ENCODE assay signal across 8 mouse cellular contexts in genomic region chr2:126708361-126708760, GRCm38 (mm10). TPM values are rescaled to one million over a fixed set of nuclear protein-coding genes. Genes with fewer than 3 reads are reported as not detected.
DNase-seq lines count a peak whose midpoint lies in the region; ATAC-seq and TF ChIP-seq lines count a peak whose summit lies in the region.

No protein-coding gene starts in this region.

- H3K9ac ChIP-seq in CH12.LX (ENCODE audit: insufficient read depth, low read depth): peak overlapping the region; percentile 69
- peak overlapping the region; percentile 85; the same call in 1 of the 2 replicates for H3K9ac ChIP-seq in heart, postnatal 0 days (replicated peaks; ENCODE audit: low read depth, low read length)

- no peaks in the 10 kb centered on the region for H3K9me3 ChIP-seq in heart, embryonic 10.5 days
- H3K9me3 ChIP-seq in CH12.LX (replicated peaks; ENCODE audit: low read length): no peaks in the 10 kb centered on the region
- no peaks in the 10 kb centered on the region for H3K9me3 ChIP-seq in heart, postnatal 0 days (replicated peaks; ENCODE audit: control insufficient read depth, low read length)

- no peak overlapping the region for H3K27ac ChIP-seq in heart, embryonic 10.5 days
- H3K27ac ChIP-seq in CH12.LX (ENCODE audit: insufficient read depth, low read depth) (no peak overlapping the region), macrophage (0 out of 2 replicates have a peak overlapping the region, but pooled peaks have one; percentile 63)
- no peak overlapping the region for H3K27ac ChIP-seq in heart, postnatal 0 days (ENCODE audit: low read depth)

- no peak for TF ChIP-seq RAD21 in CH12.LX (IDR thresholded peaks at IDR 0.05; ENCODE audit: low read depth, low read length)

- 84% methylated on average over 4 of the region's 4 CpGs for WGBS in heart, embryonic 10.5 days
- 67% methylated on average over 4 of the region's 4 CpGs for WGBS in heart, postnatal 0 days
- 0% methylated on average over 2 of the region's 4 CpGs for WGBS in macrophage (ENCODE audit: missing documents)

- no peak for DNase-seq in heart, embryonic 10.5 days (ENCODE audit: low spot score)
- no peak for DNase-seq in heart, adult 9 months (ENCODE audit: low spot score in 2 of 2)
- DNase-seq in CH12.LX (ENCODE audit: extremely low read depth) (no peak), MN1 (ENCODE audit: low spot score) (no peak)
- no peak for DNase-seq in heart, postnatal 0 days (ENCODE audit: low spot score)
- no peak for DNase-seq in spleen, postnatal 4 days (ENCODE audit: low spot score in 2 of 2)
- no peak for DNase-seq in adrenal gland, postnatal 4 days (ENCODE audit: low spot score in 2 of 2)

- ATAC-seq in heart, postnatal 0 days (ENCODE audit: insufficient read depth, low read depth): no peak

- H3K79me2 ChIP-seq in CH12.LX (replicated peaks; ENCODE audit: control insufficient read depth, extremely low read depth, insufficient read depth, poor library complexity, severe bottlenecking) (peaks cover 25% of the 10 kb centered on the region), macrophage (ENCODE audit: inconsistent target) (peaks cover 59% of the 10 kb centered on the region)

- peak overlapping the region; percentile 93; the same call in 1 of the 2 replicates for H3K4me3 ChIP-seq in heart, embryonic 10.5 days
- H3K4me3 ChIP-seq in CH12.LX (replicated peaks in 1 of 3; ENCODE audit: low read depth in 2 of 3, low read length in 2 of 3, poor library complexity in 1 of 3) (peak overlapping the region in 2 of 3 experiments; percentile 82 to 99), macrophage (ENCODE audit: inconsistent target) (peak overlapping the region; percentile 65)
- peak overlapping the region; percentile 86; the same call in 1 of the 2 replicates for H3K4me3 ChIP-seq in heart, postnatal 0 days (ENCODE audit: low read depth, low read length)

- no peak for TF ChIP-seq CTCF in CH12.LX (conservative IDR thresholded peaks at IDR 0.05 in 1 of 2, IDR thresholded peaks at IDR 0.05 in 1 of 2; ENCODE audit: low read depth in 2 of 2, low read length in 2 of 2)
- TF ChIP-seq CTCF in heart, postnatal 0 days (IDR thresholded peaks at IDR 0.05; ENCODE audit: low read depth): no peak

- in situ Hi-C loops in CH12.LX (cut with MboI; ENCODE audit: low pct_ligation_motif_present, low pct_unique_long_range_greater_than_20kb, low sequenced_read_pairs): no loop called here

- H3K4me1 ChIP-seq in heart, embryonic 10.5 days: peaks cover 8% of the 10 kb centered on the region
- peaks cover 2 to 21% of the 10 kb centered on the region in 2 experiments; a peak in 2 of 4 replicates for H3K4me1 ChIP-seq in CH12.LX (ENCODE audit: control insufficient read depth in 1 of 2, insufficient read depth in 2 of 2)
- H3K4me1 ChIP-seq in heart, postnatal 0 days (ENCODE audit: control insufficient read depth, insufficient read depth): peaks cover 12% of the 10 kb centered on the region

- TF ChIP-seq EP300 in CH12.LX (IDR thresholded peaks at IDR 0.05; ENCODE audit: low read length): no peak
- no peak for TF ChIP-seq EP300 in heart, postnatal 0 days (IDR thresholded peaks at IDR 0.05; ENCODE audit: low read depth)

- no peak for TF ChIP-seq POLR2A in CH12.LX (IDR thresholded peaks at IDR 0.05; ENCODE audit: low read depth, low read length)

- dilution Hi-C loops in CH12.LX (cut with MboI; ENCODE audit: extremely low pct_ligation_motif_present, extremely low pct_unique_long_range_greater_than_20kb, low sequenced_read_pairs): no loop called here

- H3K4me2 ChIP-seq in CH12.LX (ENCODE audit: insufficient read depth, low read depth, poor library complexity, severe bottlenecking): peak overlapping the region; percentile 100
- peak overlapping the region; percentile 89 for H3K4me2 ChIP-seq in heart, postnatal 0 days (ENCODE audit: low read depth, low read length)

- H3K36me3 ChIP-seq in heart, embryonic 10.5 days: 0 out of 2 replicates have a peak, but pooled peaks cover 7% of the 10 kb centered on the region
- H3K36me3 ChIP-seq in CH12.LX (replicated peaks in 1 of 2; ENCODE audit: control insufficient read depth in 1 of 2, insufficient read depth in 1 of 2, low read length in 1 of 2) (peaks cover 3 to 20% of the 10 kb centered on the region in 2 experiments), macrophage (ENCODE audit: inconsistent target) (no peaks in the 10 kb centered on the region)
- H3K36me3 ChIP-seq in heart, postnatal 0 days (replicated peaks; ENCODE audit: control insufficient read depth, insufficient read depth, low read length): no peaks in the 10 kb centered on the region

- H3K27me3 ChIP-seq in heart, embryonic 10.5 days (ENCODE audit: insufficient read depth, poor library complexity, severe bottlenecking): no peaks in the 10 kb centered on the region
- H3K27me3 ChIP-seq in CH12.LX (replicated peaks): no peaks in the 10 kb centered on the region
- 0 out of 2 replicates have a peak, but pooled peaks cover 10% of the 10 kb centered on the region for H3K27me3 ChIP-seq in heart, postnatal 0 days (ENCODE audit: control insufficient read depth, insufficient read depth, low read length)

TF ChIP-seq in CH12.LX, 34 proteins besides CTCF, POLR2A, EP300 and RAD21:
- TF ChIP-seq GABPA (IDR thresholded peaks at IDR 0.05; ENCODE audit: insufficient replicate concordance, low read depth, low read length): no peak
- no peak for TF ChIP-seq ZMIZ1 (IDR thresholded peaks at IDR 0.05; ENCODE audit: low read depth, low read length)
- TF ChIP-seq HCFC1 (IDR thresholded peaks at IDR 0.05; ENCODE audit: low read depth, low read length): no peak
- TF ChIP-seq JUND (conservative IDR thresholded peaks at IDR 0.05; ENCODE audit: low read depth, low read length): no peak

RNA-seq across cellular contexts. Expression of gene Usp8, which starts 1.2 kb away (rescaled TPM):
- polyA plus RNA-seq in heart, embryonic 10.5 days (2016; fragmentation: Nextera tagmentation; extraction: Ambion mirVana): 40.3 and 42.4 TPM in 2 replicates
- total RNA-seq in CH12.LX (2012; rRNA removed): 24.2 TPM in 2 replicates
- 23.5 and 24.1 TPM in 2 replicates for total RNA-seq in CH12.LX (2014; rRNA removed)
- 41.5 and 43.0 TPM in 2 replicates for polyA plus RNA-seq in CH12.LX (2012; ENCODE audit: insufficient read length, low read depth)
- 9.0 and 12.3 TPM in 2 replicates for total RNA-seq in heart, postnatal 0 days (2014; rRNA removed; ENCODE audit: low replicate concordance)
- 19.0 and 19.4 TPM in 2 replicates for polyA plus RNA-seq in heart, postnatal 0 days (2015; fragmentation: Nextera tagmentation; extraction: Ambion mirVana)
- 100 to 1,000 TPM in 23 of 26 experiments, 10 to 100 TPM in 3; 86.6 to 188 (median 158) TPM for total RNA-seq in macrophage (2018; cell fraction: chromatin; rRNA removed)
- total RNA-seq in macrophage (2018; cell fraction: cytosol; rRNA removed): 100 to 1,000 TPM in 10 of 26 experiments, 10 to 100 TPM in 16; 76.7 to 110 (median 95.9) TPM
- 100 to 1,000 TPM in 15 of 26 experiments, 10 to 100 TPM in 11; 62.7 to 138 (median 107) TPM for total RNA-seq in macrophage (2018; cell fraction: nucleus; rRNA removed)
- polyA plus RNA-seq in macrophage (2018): 75.9 to 158 TPM (median 86.2 TPM) in 3 replicates
- total RNA-seq in adrenal gland, postnatal 4 days (2021): 10 to 100 TPM; 63.0 to 66.3 TPM

RNA-seq across cellular contexts. Expression of gene Gabpb1, which starts 32.2 kb away (rescaled TPM):
- polyA plus RNA-seq in heart, embryonic 10.5 days (2016; fragmentation: Nextera tagmentation; extraction: Ambion mirVana): 42.3 and 48.6 TPM in 2 replicates
- total RNA-seq in CH12.LX (2012; rRNA removed) (23.9 and 25.5 TPM in 2 replicates), CH12.LX (2014; rRNA removed) (50.1 and 56.8 TPM in 2 replicates)
- polyA plus RNA-seq in CH12.LX (2012; ENCODE audit: insufficient read length, low read depth) (50.2 and 52.1 TPM in 2 replicates), macrophage (2018) (11.8 to 21.0 TPM (median 18.9 TPM) in 3 replicates)
- 5.0 and 15.2 TPM in 2 replicates for total RNA-seq in heart, postnatal 0 days (2014; rRNA removed; ENCODE audit: low replicate concordance)
- 17.5 and 18.0 TPM in 2 replicates for polyA plus RNA-seq in heart, postnatal 0 days (2015; fragmentation: Nextera tagmentation; extraction: Ambion mirVana)
- 10 to 100 TPM; 28.1 to 99.9 (median 52.7) TPM for total RNA-seq in macrophage (2018; cell fraction: chromatin; rRNA removed)
- 10 to 100 TPM; 11.6 to 33.1 (median 18.9) TPM for total RNA-seq in macrophage (2018; cell fraction: cytosol; rRNA removed)
- 10 to 100 TPM; 27.3 to 75.4 (median 43.2) TPM for total RNA-seq in macrophage (2018; cell fraction: nucleus; rRNA removed)
- total RNA-seq in adrenal gland, postnatal 4 days (2021): 10 to 100 TPM; 27.7 to 28.2 TPM
